Mouse (Mus musculus): ENCODE data around the gene Numbl.

DNA sequence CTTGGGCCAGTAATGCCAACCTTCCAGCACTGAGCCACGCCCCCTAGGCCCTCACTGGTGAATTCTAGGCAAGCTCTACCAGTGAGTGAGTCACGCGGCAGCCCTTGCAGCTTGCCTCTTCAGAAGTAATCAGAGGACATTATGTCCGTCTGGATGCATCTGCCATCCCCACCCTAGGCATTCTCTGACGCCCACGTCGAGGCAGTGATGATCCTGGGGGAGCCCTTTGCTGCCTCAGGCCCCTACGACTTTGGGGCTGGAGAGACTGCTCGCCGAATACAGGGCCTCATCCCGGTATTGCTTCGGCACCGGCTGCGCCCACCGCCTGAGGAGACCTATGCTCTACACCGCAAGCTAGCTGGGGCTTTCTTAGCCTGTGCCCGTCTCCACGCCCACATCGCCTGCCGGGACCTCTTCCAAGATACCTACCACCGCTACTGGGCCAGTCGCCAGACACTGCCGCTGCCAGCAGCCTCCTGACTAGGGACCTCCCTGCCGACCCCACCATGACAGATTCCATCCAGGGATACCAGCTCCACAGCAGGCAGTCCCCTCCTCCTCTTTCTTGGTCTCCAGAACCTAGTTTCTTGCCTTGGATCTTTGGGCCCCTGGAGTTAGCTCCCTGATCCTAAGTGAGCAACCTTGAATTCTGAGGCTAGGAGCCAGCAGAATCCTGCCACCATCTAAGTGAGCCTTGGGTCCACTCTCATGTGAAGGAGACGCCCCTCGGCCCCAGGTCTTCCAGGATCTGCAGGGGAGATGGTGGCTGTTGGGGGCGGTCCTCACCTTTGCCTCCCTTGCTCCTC, 984 bp upstream of the Numbl start:
- TF ChIP-seq CTCF (IDR thresholded peaks at IDR 0.05; ENCODE audit: low read depth) = 0 out of 2 replicates have a peak, but pooled peaks have one; percentile 5
- TF ChIP-seq EP300 (optimal IDR thresholded peaks at IDR 0.05) = no peak
